Mouse (Mus musculus) heart, postnatal 36 days (tissue): ENCODE measurements around the gene Gm49711. TPM values are rescaled to one million over a fixed set of nuclear protein-coding genes. Genes with fewer than 3 reads are reported as not detected.

Source experiments
- DNase-seq, 2 experiments: peaks; one replicate each; pipeline ENCODE4 v3.0.0; 2021 to 2022
- intact Hi-C: fragments of 180-260 bp; cut with DNase I; formaldehyde crosslinking; loops from one replicate; pipeline ENCODE4 v1.15.1; 2025
- total RNA-seq, 2 experiments: library from RNA; stranded (reverse); gene quantifications; 2 replicates each; pipeline ENCODE4 v1.2.3; 2021

Gene Gm49711
- total RNA-seq, 2 experiments from 2014 or later = not detected

- DNase-seq = peak in 1 of 2 experiments; percentile 29
- intact Hi-C loops = no loop called here
Observed at GRCm38 (mm10) chr16:92115611-92116421, 57.7 kb downstream of the Gm49711 start.

GRCm38 (mm10) chr16:92117337-92118209 is 59.5 kb downstream of the Gm49711 start:
- DNase-seq = peak in 1 of 2 experiments; percentile 12
- intact Hi-C loops = no loop called here

GRCm38 (mm10) chr16:92119013-92119515 is 60.9 kb downstream of the Gm49711 start:
- intact Hi-C loops = no loop called here
- no peak for DNase-seq

- no peak for DNase-seq
- intact Hi-C loops = no loop called here
Observed at GRCm38 (mm10) chr16:92120899-92121531, 62.9 kb downstream of the Gm49711 start.

- DNase-seq = no peak
- intact Hi-C loops = no loop called here
Observed at GRCm38 (mm10) chr16:92127226-92127625, 69.1 kb downstream of the Gm49711 start.

GRCm38 (mm10) chr16:92127666-92128065 is 69.5 kb downstream of the Gm49711 start:
- intact Hi-C loops = no loop called here
- no peak for DNase-seq

GRCm38 (mm10) chr16:92129843-92130242 is 71.7 kb downstream of the Gm49711 start:
- intact Hi-C loops = no loop called here
- no peak for DNase-seq

GRCm38 (mm10) chr16:92132511-92132910 is 74.4 kb downstream of the Gm49711 start:
- intact Hi-C loops = no loop called here
- DNase-seq = no peak

GRCm38 (mm10) chr16:92134148-92134764 is 76.1 kb downstream of the Gm49711 start:
- DNase-seq = no peak
- intact Hi-C loops = no loop called here

- no peak for DNase-seq
- intact Hi-C loops = no loop called here
Observed at GRCm38 (mm10) chr16:92136275-92136674, 78.2 kb downstream of the Gm49711 start.

- intact Hi-C loops = no loop called here
- DNase-seq = peak in 1 of 2 experiments; percentile 8
Observed at GRCm38 (mm10) chr16:92139386-92140261, 81.5 kb downstream of the Gm49711 start.

GRCm38 (mm10) chr16:92140328-92140727 is 82.2 kb downstream of the Gm49711 start:
- intact Hi-C loops = no loop called here
- DNase-seq = no peak

- intact Hi-C loops = no loop called here
- DNase-seq = no peak
Observed at GRCm38 (mm10) chr16:92141021-92141420, 82.9 kb downstream of the Gm49711 start.

GRCm38 (mm10) chr16:92142426-92143012 is 84.4 kb downstream of the Gm49711 start:
- intact Hi-C loops = no loop called here
- DNase-seq = no peak

- no peak for DNase-seq
- intact Hi-C loops = no loop called here
Observed at GRCm38 (mm10) chr16:92147631-92148366, 89.7 kb downstream of the Gm49711 start.

GRCm38 (mm10) chr16:92148367-92148728 is 90.2 kb downstream of the Gm49711 start:
- intact Hi-C loops = no loop called here
- DNase-seq = no peak

GRCm38 (mm10) chr16:92150975-92151374 is 92.9 kb downstream of the Gm49711 start:
- DNase-seq = no peak
- intact Hi-C loops = no loop called here

- intact Hi-C loops = loop anchor here (5.0 kb wide), 1 partner anchor 221 kb away; no protein-coding TSS in a partner anchor
- DNase-seq = peak; percentile 7 to 13
Observed at GRCm38 (mm10) chr16:92158021-92158455, 99.9 kb downstream of the Gm49711 start.
